Mouse (Mus musculus) right cerebral cortex, postnatal 36 days (tissue): ENCODE data around the gene Patz1.

Experiments
- DNase-seq, 2 experiments: peaks; one replicate each; pipeline ENCODE4 v3.0.0; 2022; ENCODE audit warnings: low spot score in 2 of 2, mixed read lengths in 1 of 2

Gene Patz1

DNA sequence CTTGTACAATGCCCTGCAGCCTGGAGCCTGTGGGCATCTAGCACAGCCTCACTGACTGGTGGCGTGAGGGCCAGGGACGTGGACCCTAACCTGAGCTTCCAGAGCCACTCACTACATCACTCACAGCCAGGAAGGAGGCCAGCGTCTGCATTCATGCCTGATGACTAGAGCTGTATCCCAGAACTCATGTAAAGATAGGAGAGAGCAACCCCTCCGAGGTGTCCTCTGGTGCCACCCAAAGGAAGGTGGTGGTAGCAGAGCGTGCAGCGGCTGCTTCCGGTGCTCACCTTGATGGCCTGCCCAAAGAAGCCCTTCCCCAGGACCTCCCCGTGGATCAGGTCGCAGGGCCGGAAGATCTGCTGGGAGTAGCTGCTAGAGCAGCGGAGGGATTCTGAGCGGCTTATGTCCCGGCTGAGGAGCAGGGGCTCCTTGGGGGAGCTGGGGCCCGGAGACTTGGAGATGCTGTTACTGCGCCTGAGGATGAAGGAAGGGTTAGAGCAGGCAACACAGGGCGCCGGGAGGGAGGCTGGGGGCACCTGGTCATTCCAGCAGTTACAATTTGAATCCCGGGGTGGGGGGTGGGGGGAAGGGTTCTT is 64.4 kb downstream of the Patz1 start:
- no peak for DNase-seq
